Mouse (Mus musculus) heart, postnatal 4 days (tissue): Measurements from ENCODE around the gene Notch1. TPM values are rescaled to one million over a fixed set of nuclear protein-coding genes. Genes with fewer than 3 reads are reported as not detected.

ENCODE experiments used
- DNase-seq: peaks from one replicate; pipeline ENCODE4 v3.0.0; 2021
- total RNA-seq, 2 experiments: library from RNA; stranded (reverse); gene quantifications; 2 replicates each; pipeline ENCODE4 v1.2.3; 2021

The Notch1 gene
- total RNA-seq, 2 experiments from 2014 or later, result 55.3 to 62.3 TPM

- DNase-seq, result no peak
Observed at GRCm38 (mm10) chr2:26529881-26530280, 13.4 kb upstream of the Notch1 start.

GRCm38 (mm10) chr2:26529221-26529805 is 12.8 kb upstream of the Notch1 start:
- DNase-seq, result no peak

GRCm38 (mm10) chr2:26526443-26527257 is 10.2 kb upstream of the Notch1 start:
- peak; percentile 61 for DNase-seq

GRCm38 (mm10) chr2:26525355-26526018 is 9.0 kb upstream of the Notch1 start:
- peak; percentile 82 for DNase-seq

GRCm38 (mm10) chr2:26522327-26522726 is 5.9 kb upstream of the Notch1 start:
- no peak for DNase-seq

GRCm38 (mm10) chr2:26519753-26520152 is 3.3 kb upstream of the Notch1 start:
- DNase-seq, result no peak

- DNase-seq, result no peak
Observed at GRCm38 (mm10) chr2:26516987-26517386, 524 bp upstream of the Notch1 start.

GRCm38 (mm10) chr2:26515335-26515734 is 1.1 kb downstream of the Notch1 start:
- no peak for DNase-seq

GRCm38 (mm10) chr2:26513105-26513745 is 3.2 kb downstream of the Notch1 start:
- no peak for DNase-seq

- DNase-seq, result no peak
Observed at GRCm38 (mm10) chr2:26508661-26509060, 7.8 kb downstream of the Notch1 start.

- DNase-seq, result peak; percentile 49
Observed at GRCm38 (mm10) chr2:26507961-26508391, 8.5 kb downstream of the Notch1 start.

- peak; percentile 77 for DNase-seq
Observed at GRCm38 (mm10) chr2:26507481-26507886, 9.0 kb downstream of the Notch1 start.

GRCm38 (mm10) chr2:26506746-26507280 is 9.7 kb downstream of the Notch1 start:
- no peak for DNase-seq

- DNase-seq, result no peak
Observed at GRCm38 (mm10) chr2:26504772-26505480, 11.5 kb downstream of the Notch1 start.

- peak; percentile 82 for DNase-seq
Observed at GRCm38 (mm10) chr2:26503661-26504575, 12.5 kb downstream of the Notch1 start.

- DNase-seq, result no peak
Observed at GRCm38 (mm10) chr2:26502863-26503631, 13.4 kb downstream of the Notch1 start.

GRCm38 (mm10) chr2:26502299-26502862 is 14.1 kb downstream of the Notch1 start:
- peak; percentile 71 for DNase-seq

GRCm38 (mm10) chr2:26501651-26502141 is 14.8 kb downstream of the Notch1 start:
- no peak for DNase-seq

GRCm38 (mm10) chr2:26500599-26501370 is 15.7 kb downstream of the Notch1 start:
- DNase-seq, result no peak
